Mouse (Mus musculus): Measurements from ENCODE around the gene Slc2a5. TPM values are rescaled to one million over a fixed set of nuclear protein-coding genes. Genes with fewer than 3 reads are reported as not detected.

Gene Slc2a5
- polyA plus RNA-seq, 1 experiment from 2014 or later = 1.1 TPM

- no peak overlapping the region for H3K27ac ChIP-seq
- H3K4me3 ChIP-seq = peak overlapping the region; percentile 32
- 32% methylated on average over 24 of the region's 24 CpGs for WGBS
Observed at GRCm38 (mm10) chr4:150132692-150133271, 13.7 kb downstream of the Slc2a5 start.

GRCm38 (mm10) chr4:150135254-150135653 is 16.2 kb downstream of the Slc2a5 start:
- Histone ChIP-seq H3K4me3 (no peak overlapping the region), H3K27me3 (ENCODE audit: low read depth, poor library complexity, severe bottlenecking) (peaks cover 22% of the 10 kb centered on the region), H3K9me3 (replicated peaks) (no peaks in the 10 kb centered on the region), H3K36me3 (no peaks in the 10 kb centered on the region), H3K27ac (no peak overlapping the region), H3K4me1 (peaks cover 62% of the 10 kb centered on the region)
- WGBS = 84% methylated on average over 7 of the region's 7 CpGs
- no peak for DNase-seq (ENCODE audit: low spot score)

More at GRCm38 (mm10) chr4:150132692-150133271, 13.7 kb downstream of the Slc2a5 start:
- peaks cover 59% of the 10 kb centered on the region for H3K4me1 ChIP-seq
- no peaks in the 10 kb centered on the region for H3K36me3 ChIP-seq
- H3K27me3 ChIP-seq (ENCODE audit: low read depth, poor library complexity, severe bottlenecking) = peaks cover 16% of the 10 kb centered on the region
- no peaks in the 10 kb centered on the region for H3K9me3 ChIP-seq (replicated peaks)
- no peak for DNase-seq (ENCODE audit: low spot score)

- Histone ChIP-seq H3K27me3 (ENCODE audit: low read depth, poor library complexity, severe bottlenecking) (peaks cover 22% of the 10 kb centered on the region), H3K4me1 (peaks cover 48% of the 10 kb centered on the region), H3K4me3 (no peak overlapping the region), H3K36me3 (no peaks in the 10 kb centered on the region), H3K9me3 (replicated peaks) (no peaks in the 10 kb centered on the region), H3K27ac (peak overlapping the region; percentile 50; the same call in 1 of the 2 replicates)
- 9% methylated on average over 10 of the region's 10 CpGs for WGBS
- peak; percentile 89 for DNase-seq (ENCODE audit: low spot score)
Observed at GRCm38 (mm10) chr4:150136693-150137092, 17.6 kb downstream of the Slc2a5 start.

GRCm38 (mm10) chr4:150137368-150138083 is 18.4 kb downstream of the Slc2a5 start:
- Histone ChIP-seq H3K27ac (no peak overlapping the region), H3K36me3 (no peaks in the 10 kb centered on the region), H3K27me3 (ENCODE audit: low read depth, poor library complexity, severe bottlenecking) (peaks cover 22% of the 10 kb centered on the region), H3K9me3 (replicated peaks) (no peaks in the 10 kb centered on the region), H3K4me1 (peaks cover 46% of the 10 kb centered on the region), H3K4me3 (no peak overlapping the region)
- WGBS = 88% methylated on average over 7 of the region's 7 CpGs
- DNase-seq (ENCODE audit: low spot score) = no peak

- peaks cover 41% of the 10 kb centered on the region for H3K4me1 ChIP-seq
- WGBS = 31% methylated on average over 9 of the region's 9 CpGs
- H3K27me3 ChIP-seq (ENCODE audit: low read depth, poor library complexity, severe bottlenecking) = peaks cover 16% of the 10 kb centered on the region
- peak overlapping the region; percentile 44 for H3K4me3 ChIP-seq
- H3K36me3 ChIP-seq = no peaks in the 10 kb centered on the region
- H3K27ac ChIP-seq = no peak overlapping the region
- H3K9me3 ChIP-seq (replicated peaks) = no peaks in the 10 kb centered on the region
- peak; percentile 74 for DNase-seq (ENCODE audit: low spot score)
Observed at GRCm38 (mm10) chr4:150138084-150138543, 19.0 kb downstream of the Slc2a5 start.

- Histone ChIP-seq H3K4me3 (no peak overlapping the region), H3K27me3 (ENCODE audit: low read depth, poor library complexity, severe bottlenecking) (peaks cover 9% of the 10 kb centered on the region; the same call in 1 of the 2 replicates), H3K27ac (0 out of 2 replicates have a peak overlapping the region, but pooled peaks have one; percentile 14), H3K4me1 (peaks cover 32% of the 10 kb centered on the region), H3K36me3 (no peaks in the 10 kb centered on the region), H3K9me3 (replicated peaks) (no peaks in the 10 kb centered on the region)
- 71% methylated on average over 13 of the region's 13 CpGs for WGBS
- no peak for DNase-seq (ENCODE audit: low spot score)
Observed at GRCm38 (mm10) chr4:150139090-150139489, 20.0 kb downstream of the Slc2a5 start.

GRCm38 (mm10) chr4:150140346-150140745 is 21.3 kb downstream of the Slc2a5 start:
- 89% methylated on average over 7 of the region's 7 CpGs for WGBS

GRCm38 (mm10) chr4:150144242-150144641 is 25.2 kb downstream of the Slc2a5 start:
- no peak overlapping the region for H3K27ac ChIP-seq
- no peak for DNase-seq (ENCODE audit: low spot score)
- no peaks in the 10 kb centered on the region for H3K36me3 ChIP-seq
- peak overlapping the region; percentile 31; the same call in 1 of the 2 replicates for H3K4me3 ChIP-seq
- no peaks in the 10 kb centered on the region for H3K9me3 ChIP-seq (replicated peaks)
- H3K4me1 ChIP-seq = peaks cover 11% of the 10 kb centered on the region
- 0 out of 2 replicates have a peak, but pooled peaks cover 5% of the 10 kb centered on the region for H3K27me3 ChIP-seq (ENCODE audit: low read depth, poor library complexity, severe bottlenecking)
- WGBS = 23% methylated on average over 12 of the region's 12 CpGs

More at GRCm38 (mm10) chr4:150140346-150140745, 21.3 kb downstream of the Slc2a5 start:
- Histone ChIP-seq H3K4me1 (peaks cover 34% of the 10 kb centered on the region), H3K27me3 (ENCODE audit: low read depth, poor library complexity, severe bottlenecking) (peaks cover 9% of the 10 kb centered on the region; the same call in 1 of the 2 replicates), H3K9me3 (replicated peaks) (no peaks in the 10 kb centered on the region), H3K36me3 (no peaks in the 10 kb centered on the region), H3K27ac (no peak overlapping the region), H3K4me3 (no peak overlapping the region)
- DNase-seq (ENCODE audit: low spot score) = no peak

GRCm38 (mm10) chr4:150146286-150146685 is 27.2 kb downstream of the Slc2a5 start:
- 79% methylated on average over 4 of the region's 4 CpGs for WGBS
- H3K4me1 ChIP-seq = peaks cover 7% of the 10 kb centered on the region
- H3K36me3 ChIP-seq = no peaks in the 10 kb centered on the region
- no peak overlapping the region for H3K27ac ChIP-seq
- no peaks in the 10 kb centered on the region for H3K27me3 ChIP-seq (ENCODE audit: low read depth, poor library complexity, severe bottlenecking)
- no peak for DNase-seq (ENCODE audit: low spot score)
- H3K4me3 ChIP-seq = no peak overlapping the region
- H3K9me3 ChIP-seq (replicated peaks) = no peaks in the 10 kb centered on the region

- H3K4me1 ChIP-seq = peaks cover 4% of the 10 kb centered on the region; the same call in 1 of the 2 replicates
- H3K27ac ChIP-seq = no peak overlapping the region
- H3K9me3 ChIP-seq (replicated peaks) = no peaks in the 10 kb centered on the region
- 79% methylated on average over 7 of the region's 7 CpGs for WGBS
- no peaks in the 10 kb centered on the region for H3K27me3 ChIP-seq (ENCODE audit: low read depth, poor library complexity, severe bottlenecking)
- DNase-seq (ENCODE audit: low spot score) = no peak
- no peak overlapping the region for H3K4me3 ChIP-seq
- no peaks in the 10 kb centered on the region for H3K36me3 ChIP-seq
Observed at GRCm38 (mm10) chr4:150151045-150151444, 32.0 kb downstream of the Slc2a5 start.

GRCm38 (mm10) chr4:150152483-150152882 is 33.4 kb downstream of the Slc2a5 start:
- DNase-seq (ENCODE audit: low spot score) = no peak
- Histone ChIP-seq H3K4me1 (no peaks in the 10 kb centered on the region), H3K4me3 (no peak overlapping the region), H3K27ac (no peak overlapping the region), H3K36me3 (no peaks in the 10 kb centered on the region), H3K27me3 (ENCODE audit: low read depth, poor library complexity, severe bottlenecking) (no peaks in the 10 kb centered on the region), H3K9me3 (replicated peaks) (no peaks in the 10 kb centered on the region)
- WGBS = 85% methylated on average over 8 of the region's 8 CpGs

GRCm38 (mm10) chr4:150155301-150155700 is 36.2 kb downstream of the Slc2a5 start:
- H3K4me1 ChIP-seq = peaks cover 8% of the 10 kb centered on the region; the same call in 1 of the 2 replicates
- WGBS = 92% methylated on average over 4 of the region's 4 CpGs

GRCm38 (mm10) chr4:150155731-150156130 is 36.6 kb downstream of the Slc2a5 start:
- Histone ChIP-seq H3K36me3 (no peaks in the 10 kb centered on the region), H3K9me3 (replicated peaks) (no peaks in the 10 kb centered on the region), H3K4me1 (peaks cover 8% of the 10 kb centered on the region; the same call in 1 of the 2 replicates), H3K27ac (no peak overlapping the region), H3K4me3 (no peak overlapping the region), H3K27me3 (ENCODE audit: low read depth, poor library complexity, severe bottlenecking) (no peaks in the 10 kb centered on the region)
- 93% methylated on average over 4 of the region's 4 CpGs for WGBS
- DNase-seq (ENCODE audit: low spot score) = no peak

More at GRCm38 (mm10) chr4:150155301-150155700, 36.2 kb downstream of the Slc2a5 start:
- Histone ChIP-seq H3K4me3 (no peak overlapping the region), H3K9me3 (replicated peaks) (no peaks in the 10 kb centered on the region), H3K36me3 (no peaks in the 10 kb centered on the region), H3K27me3 (ENCODE audit: low read depth, poor library complexity, severe bottlenecking) (no peaks in the 10 kb centered on the region), H3K27ac (no peak overlapping the region)
- no peak for DNase-seq (ENCODE audit: low spot score)

All from limb, embryonic 10.5 days (tissue).